Mouse (Mus musculus): ENCODE data around the gene Btnl1.

Btnl1 gene

DNA sequence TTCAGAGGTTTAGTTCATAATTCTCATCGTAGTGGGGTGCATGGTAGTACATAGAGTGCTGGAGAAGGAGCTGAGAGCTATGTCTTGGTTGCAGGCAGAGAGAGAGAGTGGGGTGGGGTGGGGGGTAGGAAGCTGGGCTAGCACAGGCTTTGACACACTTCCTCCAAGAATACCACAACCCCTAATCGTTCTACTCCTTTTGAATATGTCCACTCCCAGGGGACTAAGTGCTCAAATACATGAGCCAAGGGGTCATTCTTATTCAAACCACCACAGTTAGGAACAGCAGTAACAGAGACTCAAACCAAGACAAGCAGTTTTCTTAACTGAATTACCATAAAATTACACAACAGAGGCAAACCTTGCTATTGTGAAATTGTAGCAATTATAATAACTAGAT is 9.7 kb downstream of the Btnl1 start:
- no peak for DNase-seq

DNA sequence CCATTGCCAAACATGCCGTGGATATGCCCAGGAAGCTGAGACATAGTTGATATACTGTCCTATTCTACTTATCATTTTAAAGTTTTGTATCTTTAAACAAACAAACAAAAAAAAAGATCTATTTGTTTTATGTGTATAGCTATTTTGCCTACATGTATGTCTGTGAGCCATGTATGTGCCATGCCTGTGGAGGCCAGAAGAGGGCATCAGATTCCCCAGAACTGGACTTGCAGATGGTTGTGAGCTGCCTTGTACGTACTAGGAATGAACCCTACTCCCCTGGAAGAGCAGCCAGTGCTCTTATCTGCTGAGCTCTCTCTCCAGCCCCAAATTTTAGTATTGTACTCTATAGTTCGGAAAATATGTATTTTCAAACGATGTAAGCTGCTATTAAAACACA is 11.6 kb downstream of the Btnl1 start:
- peak; percentile 47 for DNase-seq

DNA sequence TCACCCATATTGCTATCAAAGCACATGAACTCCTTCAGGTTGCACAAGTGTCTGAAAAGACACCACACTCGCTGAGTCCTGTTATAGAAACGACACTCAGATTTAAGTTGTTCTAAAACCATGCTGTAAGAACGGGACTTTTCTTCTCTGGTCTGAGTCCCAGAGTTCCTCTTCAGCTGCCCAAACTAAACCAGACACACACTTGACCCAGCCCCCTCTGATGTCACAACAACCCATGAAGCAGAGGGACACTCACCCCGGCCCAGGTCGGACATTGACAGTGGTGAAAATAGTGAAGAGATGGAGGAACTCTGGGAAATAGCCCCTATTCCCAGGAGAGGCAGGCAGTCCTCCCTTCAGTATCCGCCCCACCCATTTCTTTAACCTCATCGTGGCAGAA is 14.6 kb downstream of the Btnl1 start:
- no peak for DNase-seq

DNA sequence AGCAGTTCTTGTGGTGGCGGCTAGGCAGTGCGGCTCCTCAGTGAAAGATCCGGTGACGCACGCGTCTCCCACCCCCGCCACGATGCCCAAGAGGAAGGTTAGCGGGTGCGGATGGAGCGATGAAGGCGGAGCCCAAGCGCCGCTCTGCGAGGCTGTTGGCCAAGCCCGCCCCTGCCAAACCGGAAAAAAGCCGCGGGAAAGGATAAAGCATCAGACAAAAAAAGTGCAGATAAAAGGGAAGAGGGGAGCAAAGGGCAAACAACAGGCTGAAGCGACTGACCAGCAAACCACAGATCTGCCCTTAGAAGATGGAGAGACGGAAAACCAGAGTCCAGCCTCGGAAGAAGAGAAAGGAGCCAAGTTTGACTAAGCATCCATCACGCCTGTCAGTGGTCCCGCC is 15.4 kb downstream of the Btnl1 start:
- peak; percentile 13 for DNase-seq

DNA sequence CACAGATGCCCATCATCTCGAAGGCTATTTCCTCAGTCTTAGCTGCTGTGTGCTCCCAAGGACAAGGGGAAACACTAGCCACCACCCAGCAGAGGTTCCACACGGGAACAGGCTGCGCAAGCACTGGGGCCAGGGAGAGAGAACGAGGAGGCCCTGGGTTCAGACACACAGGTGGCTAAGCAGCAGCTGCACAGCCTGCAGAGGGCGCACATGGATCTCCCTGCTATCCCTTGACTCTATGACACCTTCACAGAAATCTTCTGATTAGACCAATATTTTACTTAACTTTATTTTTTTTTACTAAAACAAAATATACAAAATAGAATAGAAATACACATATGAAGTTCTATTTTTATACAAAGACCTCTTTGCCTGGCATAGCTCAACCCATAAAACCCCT is 20.4 kb downstream of the Btnl1 start:
- DNase-seq, result peak; percentile 37

DNA sequence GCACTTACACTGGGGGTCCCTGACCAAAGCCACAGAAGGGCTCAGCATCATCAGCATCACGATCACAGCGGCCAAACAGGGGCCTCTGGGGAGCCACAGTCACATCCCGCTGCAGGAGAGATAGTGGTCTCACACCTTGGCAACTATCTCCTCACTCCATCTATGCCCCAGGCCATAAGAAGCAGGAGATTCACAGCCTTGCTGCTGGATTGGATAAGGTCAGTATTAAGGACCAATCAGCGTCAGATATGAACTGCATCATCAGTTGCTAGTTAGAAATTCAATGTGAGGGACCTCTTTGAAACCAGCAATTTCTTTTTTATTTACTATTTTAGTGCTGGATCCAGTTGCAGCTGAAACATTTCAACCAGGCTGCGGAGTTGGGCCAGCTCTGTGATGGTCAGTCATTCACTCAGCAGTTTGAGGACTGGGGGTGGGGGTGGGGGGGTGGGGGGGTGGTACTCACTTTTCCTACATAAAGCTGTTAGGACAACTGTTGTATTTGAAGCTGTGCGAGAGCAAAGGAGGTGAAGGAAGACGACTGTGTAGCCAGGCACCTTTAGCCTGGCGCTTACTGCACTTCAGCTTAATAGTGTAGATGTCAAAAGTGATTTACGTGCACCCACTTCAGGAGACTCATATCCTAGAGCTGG is 21.3 kb downstream of the Btnl1 start:
- DNase-seq, result peak; percentile 67

DNA sequence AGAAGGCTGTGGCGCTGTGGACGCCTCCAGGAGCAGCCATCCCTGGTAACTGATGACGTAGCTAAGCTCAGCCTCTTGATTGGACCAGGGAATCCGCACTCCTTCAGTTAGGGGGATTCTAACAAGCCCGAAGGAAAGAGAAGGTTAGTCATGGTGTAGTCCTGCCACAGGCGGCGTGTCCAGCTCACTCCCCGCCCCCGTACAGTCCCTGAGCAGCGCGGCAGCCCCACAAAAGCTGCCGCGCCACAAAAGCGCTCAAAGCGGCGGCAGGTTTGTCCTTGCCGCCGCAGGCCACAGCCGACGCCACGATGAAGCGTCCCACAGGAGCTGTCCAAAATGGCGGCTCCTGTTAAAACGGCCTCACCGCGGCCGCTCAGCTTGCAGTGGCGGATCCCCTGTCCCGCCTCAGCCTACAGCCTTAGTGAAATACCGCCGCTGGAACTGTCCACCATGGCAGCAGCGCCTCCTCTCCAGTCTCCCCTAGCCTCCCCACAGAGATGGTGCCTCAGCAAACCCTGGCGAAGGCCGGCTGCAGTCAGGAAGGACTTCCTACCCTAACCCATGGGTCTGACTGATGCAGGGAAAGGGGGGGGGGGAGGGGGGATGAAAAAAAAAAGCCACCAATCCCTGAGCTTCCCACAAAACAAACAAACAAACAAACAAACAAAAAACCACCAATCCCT is 21.9 kb downstream of the Btnl1 start, which contains the start of gene BC051142:
Gene BC051142, plus strand, starts transcription at position 110 of the 683 bp plus-strand sequence.
- peak; percentile 80 for DNase-seq

DNA sequence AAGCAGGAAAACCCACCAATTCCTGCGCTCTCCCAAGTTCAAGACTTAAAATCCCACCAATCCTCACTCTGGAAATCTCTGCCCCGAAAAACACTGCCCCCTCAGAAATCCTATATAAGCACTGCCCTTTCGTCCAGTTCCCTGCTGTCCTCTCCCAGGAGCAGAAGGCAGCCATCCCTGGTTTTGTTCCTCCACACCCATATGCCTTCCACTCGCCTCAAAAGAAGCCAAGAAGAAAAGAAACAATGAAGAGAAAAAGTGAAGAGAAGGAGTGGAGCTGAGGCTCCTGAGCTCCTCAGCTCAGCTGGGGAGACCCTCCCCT is 22.4 kb downstream of the Btnl1 start:
- DNase-seq, result no peak

DNA sequence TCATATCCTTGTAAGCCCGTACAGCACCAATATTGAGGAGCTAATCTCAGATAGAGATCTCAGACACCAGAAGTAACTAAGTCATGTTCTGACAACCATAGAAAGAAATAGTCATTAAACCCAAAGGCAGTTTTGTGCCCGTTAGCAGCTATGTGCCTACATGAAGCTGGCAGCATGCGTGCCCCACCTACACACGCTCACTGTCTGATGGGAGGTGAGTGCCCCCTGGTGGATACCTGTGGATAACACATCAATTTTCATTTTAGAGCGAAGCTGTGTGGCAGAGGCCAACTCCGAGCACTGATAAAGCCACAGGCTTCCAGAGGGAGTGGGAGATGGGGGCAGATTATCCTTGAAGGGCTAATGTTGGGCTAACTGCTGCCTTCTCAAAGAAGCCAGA is 34.2 kb downstream of the Btnl1 start:
- peak; percentile 76 for DNase-seq

DNA sequence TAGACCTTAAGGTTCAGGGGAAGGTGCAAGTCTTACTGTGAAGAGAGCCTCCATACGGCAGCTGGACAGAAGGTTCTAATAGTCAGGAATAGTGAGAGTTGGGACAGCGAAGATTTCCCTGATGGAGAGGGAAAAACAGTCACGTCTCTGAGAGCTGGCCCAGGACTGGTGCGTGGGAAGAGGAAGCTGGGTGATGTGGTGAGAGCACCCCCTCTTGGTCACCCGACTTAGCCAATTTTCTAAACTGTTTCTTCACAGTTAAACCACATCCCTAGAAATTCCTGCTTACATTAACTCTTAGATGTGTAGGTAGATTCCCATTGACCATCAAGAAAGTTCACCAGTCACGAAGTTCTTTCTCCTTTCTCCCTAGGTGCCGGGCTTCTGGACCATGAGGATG is 43.1 kb downstream of the Btnl1 start:
- DNase-seq, result no peak

DNA sequence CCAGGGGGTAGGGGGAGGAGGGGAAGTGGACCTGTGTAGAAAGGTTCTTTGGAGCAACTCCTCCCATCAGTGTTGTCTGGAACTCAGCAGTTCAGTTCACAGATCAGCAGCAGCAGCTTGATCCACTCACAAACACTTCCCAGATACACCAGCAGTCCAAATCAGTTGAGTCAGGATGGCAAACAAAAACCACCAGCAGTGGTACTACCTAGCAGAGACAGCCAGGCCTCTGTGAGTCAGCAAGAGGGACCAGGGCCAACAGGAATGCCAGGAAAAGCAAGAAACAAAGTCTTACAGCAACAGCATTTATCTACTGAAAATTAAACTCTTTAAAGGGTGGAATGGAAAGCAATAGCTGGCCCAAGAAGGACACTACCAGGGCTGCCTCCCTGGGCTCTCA is 50.7 kb downstream of the Btnl1 start:
- DNase-seq, result no peak
